Mouse (Mus musculus): ENCODE measurements around the gene Cdk11b.

Cdk11b gene

DNA sequence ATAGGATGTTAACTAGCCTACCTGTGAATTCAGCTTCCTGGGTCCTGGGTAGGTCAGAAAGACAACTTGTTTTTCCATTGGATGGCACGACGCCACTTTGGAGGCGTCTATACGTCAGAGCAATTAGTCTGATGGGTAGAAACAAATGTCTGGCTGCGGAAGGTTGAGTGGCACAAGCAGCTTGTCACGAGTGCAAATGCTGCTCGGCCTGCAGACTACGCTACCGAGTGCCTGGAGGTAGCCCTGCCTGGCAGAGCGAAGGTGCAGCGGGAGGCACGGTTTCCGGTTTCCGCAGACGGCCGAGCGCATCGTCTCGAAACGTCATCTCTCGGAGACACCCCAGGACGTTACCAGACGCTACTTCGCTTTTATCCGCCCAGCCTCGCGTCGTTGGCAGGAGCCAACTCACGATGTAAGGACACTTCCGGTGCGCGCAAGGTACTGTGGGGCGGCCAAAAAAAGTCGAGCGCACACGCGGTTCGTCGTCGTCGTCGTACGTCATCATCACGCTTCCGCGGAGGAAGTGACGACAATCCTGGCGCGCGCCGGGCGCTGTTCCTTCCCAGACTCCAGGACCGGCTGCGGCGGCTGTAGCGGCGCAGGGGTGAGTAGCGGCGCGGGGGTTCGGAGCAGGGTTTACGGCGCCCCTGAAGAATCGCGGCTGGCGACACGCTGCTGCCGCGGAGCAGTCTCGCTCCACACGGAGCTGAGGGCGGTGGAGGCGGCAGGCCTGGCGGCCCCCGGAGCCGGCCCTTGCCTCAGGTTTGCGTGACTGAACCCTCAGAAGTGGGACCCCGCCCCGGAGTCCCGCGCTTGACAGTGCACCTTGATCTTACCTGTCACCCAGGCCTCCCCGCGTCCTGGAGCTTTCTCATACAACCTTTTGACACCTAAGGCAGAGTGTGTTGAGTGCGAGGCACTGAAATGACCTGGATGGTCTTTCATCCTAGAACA, at the start of gene Cdk11b:
TSS of gene Cdk11b (plus strand) at position 517 of the 954 bp plus-strand sequence.
- peak; percentile 99 for DNase-seq (ENCODE audit: low read depth, low spot score)

DNA sequence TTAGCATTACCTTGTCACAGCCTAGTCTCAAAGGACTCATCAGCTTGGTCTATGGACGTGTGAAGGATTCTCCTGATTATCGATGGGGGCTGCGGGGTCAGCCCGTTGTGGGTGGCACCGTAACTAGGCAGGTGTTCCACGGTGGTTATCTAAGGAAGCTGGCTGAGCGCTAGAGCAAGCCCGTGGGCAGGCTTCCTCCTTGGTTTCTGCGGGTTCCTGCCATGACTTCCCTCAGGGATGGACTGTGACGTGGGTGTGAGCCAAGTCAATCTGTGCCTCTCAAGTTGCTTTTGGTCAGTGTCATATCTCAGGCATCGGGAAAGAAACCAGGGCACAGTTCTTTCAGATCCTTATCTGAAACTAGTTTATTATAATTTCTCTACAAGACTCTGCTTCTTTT, 49.7 kb upstream of the Cdk11b start:
- DNase-seq (ENCODE audit: low read depth, low spot score), result no peak

DNA sequence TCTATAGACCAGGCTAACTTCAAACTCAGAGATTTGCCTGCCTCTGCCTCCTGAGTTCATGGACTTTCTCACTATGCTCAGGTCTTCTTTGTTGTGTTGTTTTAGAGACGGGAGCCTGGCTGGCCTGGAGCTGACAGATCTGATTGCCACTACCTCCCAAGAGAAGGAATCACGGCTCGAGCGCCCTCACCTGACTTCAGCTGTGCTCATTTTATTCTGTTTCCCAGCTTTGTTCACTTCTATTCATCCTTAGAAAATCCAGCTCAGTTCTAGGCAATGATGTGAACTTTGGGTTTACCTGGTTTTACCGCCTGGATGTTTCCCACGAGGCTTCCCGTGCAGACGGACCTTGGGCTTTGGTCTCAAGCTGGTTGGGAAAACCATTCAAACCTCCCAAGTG, 49.1 kb upstream of the Cdk11b start:
- peak; percentile 75 for DNase-seq (ENCODE audit: low read depth, low spot score)

DNA sequence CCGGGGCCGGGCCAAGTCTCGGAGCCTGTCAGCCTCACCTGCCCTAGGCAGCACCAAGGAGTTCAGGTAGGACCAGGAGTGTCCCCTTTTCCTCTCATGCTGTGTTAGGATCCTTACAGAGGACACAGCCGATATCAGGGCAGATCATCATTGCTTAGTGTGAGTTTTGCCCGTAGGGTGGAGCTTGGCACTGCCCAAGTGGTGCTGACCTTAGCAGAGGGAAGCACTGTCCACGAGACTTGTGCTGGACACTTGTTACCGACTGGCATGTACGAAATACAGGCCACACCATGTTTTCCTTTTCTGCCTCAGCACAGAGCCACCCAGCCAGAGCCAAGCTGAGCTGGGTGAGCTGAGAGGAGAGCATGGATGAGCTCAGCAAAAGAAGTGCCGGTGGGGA, 47.5 kb upstream of the Cdk11b start:
- no peak for DNase-seq (ENCODE audit: low read depth, low spot score)

DNA sequence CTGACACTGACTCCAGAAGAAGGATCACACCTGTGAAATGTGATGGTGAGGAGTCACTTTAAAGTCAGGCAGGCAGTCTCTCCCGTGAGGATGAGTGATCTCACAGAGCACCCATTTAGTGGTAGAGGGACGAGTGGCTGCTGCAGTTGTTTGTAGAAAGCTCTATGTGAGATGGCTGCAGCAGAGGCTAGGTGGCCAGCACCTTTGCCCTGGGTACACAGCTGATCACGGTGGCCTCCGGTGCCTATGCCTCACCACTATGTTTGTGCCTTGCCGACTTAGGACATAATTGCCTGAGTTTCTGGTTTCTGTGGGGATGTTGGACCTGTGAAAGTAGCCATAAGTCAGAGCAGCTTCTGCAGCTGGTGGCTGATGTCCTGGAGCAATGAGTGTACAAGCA, 46.9 kb upstream of the Cdk11b start:
- no peak for DNase-seq (ENCODE audit: low read depth, low spot score)

DNA sequence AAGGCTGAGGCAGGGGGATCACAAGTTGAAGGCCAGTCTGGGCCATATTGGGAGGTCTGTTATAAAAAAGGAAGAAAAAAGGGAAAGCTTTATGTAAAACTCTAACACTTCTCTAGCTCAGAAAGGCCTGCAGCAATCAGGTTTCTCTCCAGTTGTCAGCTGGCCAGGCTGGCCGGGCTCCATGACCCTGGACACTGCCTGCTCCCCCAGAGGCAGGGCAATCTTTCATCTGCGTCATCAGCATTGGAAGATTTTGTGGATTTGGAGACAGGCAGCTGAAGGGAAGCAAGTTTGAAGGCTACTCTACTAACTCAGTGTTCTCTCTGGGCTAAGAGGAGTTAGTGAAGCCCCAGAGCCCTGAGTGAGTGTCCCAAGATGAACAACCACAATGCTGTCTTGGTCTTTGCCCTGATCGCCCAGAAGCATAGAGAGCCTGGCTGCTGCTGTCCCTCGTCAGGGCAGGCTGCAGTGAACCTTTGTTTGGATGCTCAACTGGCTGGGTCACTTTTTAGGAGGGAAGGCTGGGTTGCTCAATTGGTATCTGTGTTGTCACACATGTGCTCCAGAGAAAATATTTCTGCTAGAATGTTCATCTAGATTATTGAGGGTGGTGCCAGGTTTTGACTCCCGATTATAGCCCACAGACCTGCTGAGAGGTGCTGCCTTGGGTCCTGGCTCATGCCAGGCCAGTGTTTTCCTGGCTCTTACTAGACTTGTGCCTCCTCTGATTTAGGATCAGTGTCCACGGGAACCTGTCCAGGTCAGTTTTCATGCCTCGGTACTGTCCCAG, 46.1 kb upstream of the Cdk11b start:
- DNase-seq (ENCODE audit: low read depth, low spot score), result no peak

DNA sequence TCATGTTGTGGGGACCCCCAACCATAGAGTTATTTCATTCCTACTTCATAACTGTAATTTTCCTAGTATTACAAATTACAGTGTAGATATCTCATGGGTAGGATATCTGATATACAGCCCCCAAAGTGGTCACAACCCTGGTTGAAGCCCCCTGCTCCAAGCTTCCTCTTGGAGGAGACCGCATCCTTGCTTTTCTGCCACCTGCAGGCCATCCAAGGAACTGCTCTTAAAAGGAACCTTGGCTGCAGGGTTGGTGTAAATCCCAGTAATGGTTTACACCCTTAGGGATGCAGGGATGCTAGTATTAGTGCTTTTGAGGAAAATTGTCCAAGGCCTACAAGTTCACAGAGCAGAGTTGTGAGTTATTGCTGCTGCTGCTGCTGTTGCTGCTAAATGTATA, 44.2 kb upstream of the Cdk11b start:
- DNase-seq (ENCODE audit: low read depth, low spot score), result peak; percentile 57

DNA sequence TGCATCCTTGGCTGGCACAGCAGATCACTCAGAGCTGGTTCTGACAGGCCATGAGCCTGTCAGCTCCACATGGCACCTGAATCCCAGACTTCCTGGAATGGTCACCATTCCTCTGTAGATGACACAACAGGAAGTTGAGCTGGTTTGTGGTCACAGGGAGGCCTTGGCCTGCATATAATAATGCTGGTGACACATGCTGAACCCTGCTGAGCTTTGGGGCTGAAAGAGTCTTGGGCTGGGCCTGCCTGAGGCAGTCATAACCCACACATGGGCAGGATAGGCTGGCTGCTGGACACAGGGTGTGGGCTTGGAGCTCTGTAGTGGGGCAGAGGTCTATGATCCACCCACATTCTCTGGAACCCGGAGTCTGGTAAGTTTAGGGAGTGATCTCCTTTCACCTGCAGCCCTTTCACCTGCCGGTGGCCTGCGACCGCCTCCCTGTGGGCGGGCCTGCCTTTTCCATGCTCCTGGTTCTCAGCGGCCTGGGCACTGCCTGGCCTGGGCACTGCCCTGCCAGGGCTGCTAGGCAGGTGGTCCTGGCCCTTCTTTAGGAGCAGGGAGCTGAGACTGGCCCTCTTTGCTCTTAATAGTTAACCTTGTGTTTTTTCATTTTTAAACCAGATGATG, 42.3 kb upstream of the Cdk11b start:
- no peak for DNase-seq (ENCODE audit: low read depth, low spot score)

DNA sequence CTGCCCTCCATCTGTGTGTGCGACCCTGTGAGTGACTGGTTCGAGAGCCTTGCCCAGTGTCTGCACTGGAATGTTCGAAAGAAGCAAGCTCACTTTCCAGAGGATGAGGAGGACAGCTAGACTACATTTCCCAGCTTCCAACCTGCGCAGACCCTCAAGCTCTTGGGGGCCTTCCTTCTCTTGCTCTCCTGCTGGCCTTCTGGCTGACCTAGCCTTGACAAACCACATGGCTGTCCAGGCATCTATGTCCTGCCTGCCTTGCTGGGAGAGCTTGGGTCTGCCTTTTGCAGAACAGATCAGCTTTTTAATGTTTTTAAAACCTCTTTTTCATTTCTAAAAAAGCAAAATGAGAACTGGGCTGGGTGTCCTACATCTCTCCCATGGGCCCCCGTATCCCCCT, 35.3 kb upstream of the Cdk11b start:
- no peak for DNase-seq (ENCODE audit: low read depth, low spot score)

DNA sequence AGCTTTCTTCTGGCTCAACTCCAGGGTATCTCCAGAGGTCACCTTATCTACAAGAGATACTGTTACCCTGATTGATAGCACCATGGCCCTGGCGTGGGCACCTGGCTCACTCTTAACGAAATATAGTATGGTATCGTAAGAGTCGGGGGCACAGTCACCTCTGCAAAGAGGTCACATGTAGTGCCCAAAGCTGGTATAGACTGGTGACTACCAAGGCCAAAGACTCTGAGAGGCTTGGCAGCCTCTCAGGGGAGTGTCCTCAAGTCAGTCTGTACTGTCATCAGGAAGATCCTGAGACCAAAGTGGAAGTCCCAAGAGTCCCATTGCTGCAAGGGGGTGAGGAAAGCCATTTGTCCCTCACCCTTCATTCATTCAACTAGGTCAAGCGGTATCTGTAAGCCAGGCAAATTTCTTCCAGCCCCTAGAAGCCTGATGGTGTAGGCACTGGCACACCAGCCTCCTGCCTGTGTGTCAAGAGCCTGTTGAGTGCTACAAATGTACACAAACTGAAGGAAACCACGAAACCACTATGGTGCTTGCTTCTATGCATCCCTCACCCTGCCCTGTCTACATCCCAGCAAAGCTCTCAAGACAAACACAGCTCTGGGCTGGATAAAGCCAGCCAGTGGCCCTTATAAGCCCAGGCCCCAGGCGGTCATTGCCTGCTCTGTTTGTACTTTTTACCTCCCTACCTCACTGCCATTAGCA, 33.5 kb upstream of the Cdk11b start:
- DNase-seq (ENCODE audit: low read depth, low spot score), result no peak

DNA sequence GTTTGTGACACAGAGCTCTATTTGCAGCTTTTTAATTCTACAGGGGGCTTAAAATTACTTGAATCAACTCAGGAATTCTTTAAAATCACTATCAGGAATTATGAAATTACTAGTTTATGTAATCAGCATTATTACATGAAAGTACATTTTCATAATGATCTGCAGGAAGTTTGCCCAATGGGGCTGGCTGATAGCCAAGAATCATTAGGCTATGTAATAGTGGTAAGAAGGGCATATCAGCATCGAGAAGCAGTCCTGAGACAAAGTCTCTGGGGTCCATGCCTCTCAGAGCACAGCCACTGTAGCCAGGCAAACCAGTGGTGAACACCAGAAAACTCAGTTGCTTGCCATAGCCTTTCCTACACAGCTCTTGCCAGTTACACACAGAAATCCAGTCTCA, 30.9 kb upstream of the Cdk11b start:
- DNase-seq (ENCODE audit: low read depth, low spot score), result no peak

DNA sequence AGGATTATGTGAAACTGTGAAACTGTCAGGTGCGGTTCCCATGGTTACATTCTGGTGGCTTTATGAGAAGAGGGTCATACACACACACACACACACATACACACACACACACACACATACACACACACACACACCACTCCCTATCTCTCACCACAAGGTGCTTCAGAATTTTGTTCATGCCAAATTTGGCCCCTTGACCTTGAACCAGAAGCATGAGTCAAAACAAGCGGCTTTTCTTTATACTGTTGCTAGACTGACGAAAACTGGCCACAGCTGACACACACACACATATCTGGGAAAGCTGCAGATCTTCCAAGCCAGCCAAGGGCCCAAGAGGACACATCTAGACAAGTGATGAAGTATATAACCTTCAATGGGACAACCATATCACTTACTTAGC, 28.9 kb upstream of the Cdk11b start:
- DNase-seq (ENCODE audit: low read depth, low spot score), result no peak

DNA sequence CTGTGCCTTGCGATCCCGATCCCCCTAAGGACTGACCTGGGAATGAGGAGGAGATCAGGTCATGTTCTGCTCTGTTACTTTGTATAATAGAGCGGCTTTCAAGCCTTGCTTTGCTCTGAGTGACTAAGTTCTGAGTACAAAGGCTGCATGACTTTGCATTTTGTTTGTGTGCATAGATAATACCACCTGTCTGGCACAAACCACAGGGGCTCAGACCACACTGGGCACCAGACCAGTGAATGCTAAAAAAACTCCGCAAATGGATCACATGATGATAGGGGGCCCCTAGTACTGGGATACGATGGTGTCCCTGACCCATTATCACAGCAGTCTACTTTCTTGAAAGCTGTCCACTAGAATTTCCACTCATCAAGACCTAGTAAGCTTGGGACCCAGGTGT, 28.0 kb upstream of the Cdk11b start:
- DNase-seq (ENCODE audit: low read depth, low spot score), result peak; percentile 7

DNA sequence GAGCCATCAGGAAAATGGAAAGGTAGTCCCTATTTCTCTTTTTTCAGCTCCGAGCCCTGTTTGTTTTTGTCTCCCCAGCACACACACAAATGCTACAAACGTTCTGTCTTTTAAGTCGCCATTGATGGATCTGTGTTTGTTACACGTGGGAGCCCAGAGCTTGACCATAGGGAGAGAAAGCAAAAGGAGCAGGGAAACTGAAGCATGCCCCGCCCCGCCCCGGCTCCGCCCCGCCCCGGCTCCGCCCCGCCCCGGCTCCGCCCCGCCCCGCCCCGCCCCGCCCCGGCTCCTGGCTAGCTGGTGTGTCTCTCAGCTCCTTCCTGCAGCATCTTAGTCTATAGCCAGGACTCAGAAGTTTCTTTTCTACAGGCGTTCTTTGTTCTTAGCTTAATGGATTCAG, 26.1 kb upstream of the Cdk11b start:
- DNase-seq (ENCODE audit: low read depth, low spot score), result peak; percentile 73

DNA sequence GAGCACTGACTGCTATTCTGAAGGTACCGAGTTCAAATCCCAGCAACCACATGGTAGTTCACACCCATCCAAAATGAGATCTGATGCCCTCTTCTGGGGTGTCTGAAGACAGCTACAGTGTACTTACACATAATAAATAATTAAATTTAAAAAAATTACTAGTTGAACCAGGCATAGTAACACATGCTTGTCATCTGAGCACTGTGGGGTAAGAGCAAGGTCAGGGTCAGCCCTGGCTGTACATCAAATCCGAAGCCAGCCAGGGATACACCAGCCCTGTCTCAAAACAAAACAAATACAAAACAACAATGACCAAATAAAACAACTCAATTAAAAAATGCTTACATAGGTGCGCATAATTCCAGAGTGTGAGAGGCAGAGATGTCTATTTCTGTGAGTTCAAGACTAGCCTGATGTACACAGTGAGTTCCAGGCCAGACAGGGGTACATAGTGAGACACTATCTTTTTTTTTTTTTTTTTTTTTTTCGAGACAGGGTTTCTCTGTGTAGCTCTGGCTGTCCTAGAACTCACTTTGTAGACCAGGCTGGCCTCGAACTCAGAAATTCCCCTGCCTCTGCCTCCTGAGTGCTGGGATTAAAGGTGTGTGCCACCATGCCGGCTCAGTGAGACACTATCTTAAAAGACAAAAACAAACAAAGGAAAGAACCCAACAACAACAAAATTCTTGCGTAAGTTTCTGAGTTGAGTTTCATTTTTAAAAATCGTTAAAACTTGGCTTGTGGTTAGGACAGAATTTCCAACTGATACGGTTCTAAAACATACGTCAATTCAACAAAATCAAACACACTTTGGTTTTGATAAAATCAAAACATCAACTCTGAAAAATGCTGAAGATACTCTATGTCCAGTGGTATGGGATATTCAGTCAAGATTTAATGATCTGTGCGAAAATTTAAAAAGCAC, 24.5 kb upstream of the Cdk11b start:
- DNase-seq (ENCODE audit: low read depth, low spot score), result no peak

DNA sequence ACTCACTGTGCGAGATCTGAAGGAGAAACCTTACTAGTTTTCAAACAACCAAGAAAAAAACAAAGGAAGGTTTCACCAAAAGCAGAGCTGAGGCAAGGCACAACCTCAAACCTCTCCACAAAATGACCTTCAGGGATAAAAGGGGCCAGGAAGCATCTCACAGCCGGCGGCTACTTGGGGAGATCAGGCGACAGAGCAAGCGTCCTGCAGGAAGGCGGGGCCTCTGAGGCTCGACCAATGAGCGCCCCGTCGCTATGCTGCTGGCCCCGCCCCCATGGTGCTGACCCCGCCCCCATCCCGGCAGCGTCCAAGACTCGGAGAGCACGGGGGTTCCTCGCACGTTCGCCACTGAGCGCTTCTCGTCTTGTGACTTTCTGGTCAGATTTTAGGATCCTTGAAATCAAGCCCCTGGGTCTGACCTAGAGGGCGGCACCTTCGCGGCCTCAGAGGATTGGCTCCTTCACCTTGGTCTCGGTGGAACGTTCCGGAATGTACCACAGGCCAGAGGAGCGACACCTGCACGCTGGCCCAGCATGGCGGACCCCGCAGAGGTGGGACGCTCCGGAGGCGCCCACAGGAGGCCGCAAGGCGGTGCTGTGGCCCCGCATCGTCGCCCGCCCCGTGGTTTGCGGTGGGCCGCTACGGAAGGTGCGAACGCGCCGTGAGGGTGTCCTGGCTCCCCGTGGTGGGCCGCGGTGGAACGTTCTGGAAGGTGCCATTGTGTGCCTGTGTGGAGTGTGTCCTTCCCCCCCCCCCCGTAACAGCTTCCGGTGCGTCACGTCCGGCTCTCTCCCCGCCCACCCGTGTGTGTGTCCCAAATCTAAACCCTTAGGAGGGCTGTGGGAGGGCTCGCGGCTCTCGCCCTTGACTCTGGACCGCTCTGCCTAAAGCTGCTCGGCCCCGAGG, 23.3 kb upstream of the Cdk11b start, which contains the start of gene Slc35e2:
TSS of gene Slc35e2 (plus strand) at position 326 of the 906 bp plus-strand sequence.
- peak; percentile 97 for DNase-seq (ENCODE audit: low read depth, low spot score)

DNA sequence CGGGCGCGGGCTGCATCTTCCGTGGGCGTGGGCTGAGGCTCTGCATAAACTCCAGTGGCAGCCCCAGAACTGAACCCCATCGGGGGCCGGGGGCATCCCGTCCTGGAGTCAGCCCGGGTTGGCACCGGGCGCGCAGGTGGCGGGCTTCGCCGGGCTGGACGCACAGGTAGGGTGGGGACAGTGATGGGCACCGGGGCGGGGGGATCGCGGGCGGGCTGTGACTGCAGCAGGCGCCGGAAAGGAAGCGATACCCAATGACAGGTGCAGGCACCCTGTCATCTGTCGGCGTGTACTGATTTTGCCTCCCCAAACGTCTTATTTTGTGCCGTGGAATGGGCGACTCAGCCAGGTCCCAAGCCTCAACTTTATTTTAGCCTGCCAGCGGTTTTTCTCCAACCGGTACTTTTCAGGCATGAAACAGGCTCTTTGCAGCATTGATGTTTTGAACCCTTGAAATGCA, 22.6 kb upstream of the Cdk11b start:
- no peak for DNase-seq (ENCODE audit: low read depth, low spot score)

DNA sequence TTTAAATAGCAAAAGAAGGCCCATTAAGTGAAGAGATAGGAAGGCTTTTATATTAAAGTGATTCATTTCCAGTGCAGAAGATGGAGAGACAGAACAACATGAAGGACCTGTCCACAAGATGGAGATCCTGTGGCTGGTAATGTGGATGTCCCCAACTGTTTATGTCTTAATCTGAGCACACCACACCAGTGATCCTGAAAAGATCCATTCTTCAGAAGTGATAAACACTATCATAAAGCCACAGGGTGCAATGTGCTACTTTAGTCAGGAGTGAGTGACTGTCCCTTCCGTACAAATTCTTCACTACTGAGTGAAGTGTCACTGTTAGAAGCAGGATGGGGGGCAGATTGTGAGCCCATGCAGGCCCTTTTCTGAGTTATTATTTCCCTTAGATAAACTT, 21.9 kb upstream of the Cdk11b start:
- DNase-seq (ENCODE audit: low read depth, low spot score), result no peak

DNA sequence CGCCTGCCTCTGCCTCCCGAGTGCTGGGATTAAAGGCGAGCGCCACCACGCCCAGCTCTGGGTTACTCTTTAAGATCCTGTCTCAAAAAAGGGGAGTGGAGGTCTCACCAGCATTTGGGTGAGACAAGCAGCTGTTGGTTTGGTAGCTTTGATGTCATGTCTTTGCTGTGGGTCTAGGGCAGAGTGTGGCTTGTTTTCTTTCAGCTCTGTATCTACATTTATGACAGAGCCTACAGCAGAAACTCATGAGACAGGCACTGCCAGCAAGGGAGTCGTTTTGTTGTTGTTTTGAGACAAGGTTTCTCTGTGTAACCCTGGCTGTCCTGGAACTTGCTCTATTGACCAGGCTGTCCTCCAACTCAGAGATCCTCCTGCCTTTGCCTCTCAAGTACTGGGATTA, 20.9 kb upstream of the Cdk11b start:
- peak; percentile 9 for DNase-seq (ENCODE audit: low read depth, low spot score)

Measured in R1 (cell line).